Mouse (Mus musculus) testis, adult 2 months (tissue): ENCODE results near the gene Rgsl1. TPM values are rescaled to one million over a fixed set of nuclear protein-coding genes. Genes with fewer than 3 reads are reported as not detected.

Experiments
- H3K27ac ChIP-seq: fragments of 200-500 bp; 2 replicates; pipeline ENCODE4 v1.5.1; 2012; ENCODE audit warnings: low read depth, low read length; ENCODE audit not compliant: control insufficient read depth, insufficient read depth
- H3K27me3 ChIP-seq: fragments of 200-500 bp; 2 replicates; pipeline ENCODE4 v1.6.1; 2012; ENCODE audit warnings: mild to moderate bottlenecking, low read length, moderate library complexity; ENCODE audit not compliant: control insufficient read depth, insufficient read depth
- H3K36me3 ChIP-seq: fragments of 200-500 bp; 2 replicates; pipeline ENCODE4 v1.6.1; 2012; ENCODE audit warnings: mild to moderate bottlenecking, low read length; ENCODE audit not compliant: control insufficient read depth, insufficient read depth
- H3K4me1 ChIP-seq: fragments of 200-500 bp; 2 replicates; pipeline ENCODE4 v1.6.1; 2012; ENCODE audit warnings: low read length; ENCODE audit not compliant: control insufficient read depth, insufficient read depth
- H3K4me3 ChIP-seq: fragments of 200-500 bp; 2 replicates; pipeline ENCODE4 v1.5.1; 2012; ENCODE audit warnings: low read depth, mild to moderate bottlenecking, low read length, moderate library complexity, mixed read lengths; ENCODE audit not compliant: control insufficient read depth
- CTCF ChIP-seq: fragments of 200-500 bp; IDR thresholded peaks from 2 replicates; pipeline ENCODE4 v1.5.1; 2012; ENCODE audit warnings: low read depth, mild to moderate bottlenecking, inconsistent platforms, low read length, moderate library complexity; ENCODE audit not compliant: control insufficient read depth, insufficient read depth, insufficient replicate concordance
- POLR2A ChIP-seq: fragments of 200-500 bp; IDR thresholded peaks from 2 replicates; pipeline ENCODE4 v1.6.1; 2012; ENCODE audit warnings: low read depth, mild to moderate bottlenecking, inconsistent platforms, low read length, moderate library complexity; ENCODE audit not compliant: control insufficient read depth
- polyA plus RNA-seq: library from polyadenylated mRNA; depleted of rRNA; stranded (reverse); fragments of >200 nt; gene quantifications from 2 replicates; pipeline ENCODE4 v1.2.3, GENCODE M21; 2012; rRNA removed

The Rgsl1 gene
- polyA plus RNA-seq, 1 experiment, result 22.6 TPM

DNA sequence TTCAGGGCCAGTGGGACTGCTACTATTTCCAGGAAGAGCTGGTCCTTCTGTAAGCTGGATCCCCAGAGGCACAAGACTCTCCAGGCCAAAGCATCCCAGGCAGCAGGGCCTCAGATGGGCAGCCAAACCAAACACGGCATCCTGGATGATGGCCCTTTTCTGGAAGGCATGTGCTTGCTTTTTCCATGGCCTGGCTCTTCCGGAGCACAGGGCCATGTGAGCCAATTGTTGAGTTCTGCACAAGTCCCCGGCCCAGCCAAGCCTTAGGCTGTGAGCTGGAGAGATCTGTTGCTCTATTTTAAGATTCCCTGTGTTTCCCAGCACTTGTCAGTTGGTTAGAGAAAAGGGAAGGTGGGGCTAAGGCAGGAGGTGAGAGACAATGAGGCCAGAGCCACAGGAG lies 113.3 kb downstream of the Rgsl1 start:
- TF ChIP-seq POLR2A (no peak), CTCF (no peak)
- Histone ChIP-seq H3K27me3 (no peaks in the 10 kb centered on the region), H3K4me1 (no peaks in the 10 kb centered on the region; the same call in 1 of the 2 replicates), H3K27ac (no peak overlapping the region), H3K36me3 (no peaks in the 10 kb centered on the region), H3K4me3 (no peak overlapping the region)

DNA sequence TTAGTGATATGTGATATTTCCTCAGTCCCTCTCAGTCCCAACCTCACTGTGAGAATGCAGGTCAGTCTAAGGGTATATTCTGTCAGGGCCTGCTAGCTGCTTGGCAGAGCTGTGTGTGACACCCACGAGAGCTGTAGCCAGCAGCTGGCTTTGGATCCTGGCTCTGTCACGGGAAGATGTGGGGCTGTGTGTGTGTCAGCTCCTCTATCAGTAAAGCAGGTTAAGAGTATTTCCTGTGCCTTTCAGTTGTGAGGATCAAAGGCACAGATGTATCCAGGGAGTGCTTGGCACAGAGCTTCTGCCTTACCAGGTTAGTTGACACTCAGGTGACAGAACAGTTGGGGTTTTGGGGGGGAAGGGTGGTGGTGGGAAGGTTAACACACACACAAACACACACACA lies 114.1 kb downstream of the Rgsl1 start:
- TF ChIP-seq POLR2A (no peak), CTCF (no peak)
- Histone ChIP-seq H3K4me3 (no peak overlapping the region), H3K4me1 (no peaks in the 10 kb centered on the region; the same call in 1 of the 2 replicates), H3K36me3 (no peaks in the 10 kb centered on the region), H3K27me3 (no peaks in the 10 kb centered on the region), H3K27ac (no peak overlapping the region)

Other genes starting within 250 kb of the Rgsl1 start
- 0.06 and 0.12 TPM in 2 replicates for gene Rgs8, start 191.1 kb downstream of the Rgsl1 start, polyA plus RNA-seq
- 0.89 and 1.1 TPM in 2 replicates for gene Rgs16, start 103.8 kb downstream of the Rgsl1 start, polyA plus RNA-seq
- 1.7 and 1.8 TPM in 2 replicates for gene Rnasel, start 94.7 kb downstream of the Rgsl1 start, polyA plus RNA-seq
- 0.05 TPM in 1 of 2 replicates, not detected in the other for gene Teddm1b, start 30.2 kb upstream of the Rgsl1 start, polyA plus RNA-seq
- not detected in 2 replicates for gene Teddm1a, start 47.6 kb upstream of the Rgsl1 start, polyA plus RNA-seq
- 605 and 633 TPM in 2 replicates for gene Glul, start 55.8 kb upstream of the Rgsl1 start, polyA plus RNA-seq
- gene Teddm2, start 56.1 kb upstream of the Rgsl1 start, polyA plus RNA-seq, result 4.8 and 5.6 TPM in 2 replicates